Mouse (Mus musculus): ENCODE data around the gene Cirbp. TPM values are rescaled to one million over a fixed set of nuclear protein-coding genes. Genes with fewer than 3 reads are reported as not detected.

The Cirbp gene
- polyA plus RNA-seq, 2 experiments, result 10.1 to 19.8 TPM

- WGBS (ENCODE audit: insufficient replicate concordance), result 85% methylated on average over 9 of the region's 9 CpGs
- DNase-seq (ENCODE audit: low read depth in 3 of 3, low spot score in 3 of 3), result no peak
- TF ChIP-seq EP300 (IDR thresholded peaks at IDR 0.05; ENCODE audit: low read depth), result no peak
- TF ChIP-seq CTCF (IDR thresholded peaks at IDR 0.05; ENCODE audit: low read depth), result no peak
- H3K36me3 ChIP-seq (replicated peaks; ENCODE audit: control insufficient read depth, insufficient read depth, low read depth), result peaks cover 66% of the 10 kb centered on the region
- no peaks in the 10 kb centered on the region for H3K27me3 ChIP-seq (ENCODE audit: control insufficient read depth, insufficient read depth, low read length)
- no peak overlapping the region for H3K9ac ChIP-seq (replicated peaks)
- H3K9me3 ChIP-seq (ENCODE audit: control insufficient read depth, low read length), result no peaks in the 10 kb centered on the region
- no peak overlapping the region for H3K4me2 ChIP-seq (ENCODE audit: low read depth)
- H3K4me3 ChIP-seq (ENCODE audit: insufficient read depth in 1 of 2, low read depth in 2 of 2, low read length in 2 of 2), result no peak overlapping the region
- no peak for ATAC-seq (ENCODE audit: insufficient read depth)
- peaks cover 13 to 15% of the 10 kb centered on the region in 2 experiments for H3K4me1 ChIP-seq (replicated peaks; ENCODE audit: control insufficient read depth in 2 of 2, insufficient read depth in 2 of 2, low read length in 1 of 2)
- H3K27ac ChIP-seq, result no peak overlapping the region
These were observed 35.9 kb upstream of the Cirbp start for GRCm38 (mm10) chr10:80129846-80130245.

DNA sequence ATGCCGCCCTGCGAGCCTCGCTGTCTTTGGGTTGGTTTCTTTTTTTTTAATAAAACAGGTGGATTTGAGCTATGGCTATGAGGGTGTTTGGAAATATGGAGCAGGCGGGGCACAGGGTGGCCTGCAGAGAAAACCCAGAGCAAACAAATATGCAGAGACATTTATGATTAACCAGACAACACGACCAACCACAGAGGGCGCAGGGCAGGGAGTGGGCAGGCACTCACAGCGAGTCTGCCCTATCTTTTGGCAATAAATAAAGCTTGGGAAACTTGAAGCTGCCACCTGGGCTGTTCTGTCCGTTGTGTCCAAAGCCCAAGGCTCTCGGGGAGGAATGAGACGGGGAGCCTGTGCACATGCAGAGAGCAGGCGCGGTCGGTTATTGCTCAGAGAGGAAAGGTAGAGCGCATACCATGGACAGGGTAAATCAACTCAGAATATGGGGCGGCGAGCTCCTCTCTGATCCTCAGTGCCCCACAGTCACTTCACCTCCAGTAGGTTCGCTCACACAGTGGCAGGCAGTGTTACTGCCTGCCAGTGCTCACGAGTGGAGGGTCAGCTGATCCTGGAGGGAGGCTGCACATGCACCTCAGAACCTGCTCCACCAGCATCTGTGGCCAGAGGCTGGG lies 35.3 kb upstream of the Cirbp start:
- Histone ChIP-seq H3K4me1 (replicated peaks; ENCODE audit: control insufficient read depth in 2 of 2, insufficient read depth in 2 of 2, low read length in 1 of 2) (peaks cover 10 to 12% of the 10 kb centered on the region in 2 experiments), H3K9ac (replicated peaks) (no peak overlapping the region), H3K27ac (no peak overlapping the region), H3K36me3 (replicated peaks; ENCODE audit: control insufficient read depth, insufficient read depth, low read depth) (peaks cover 60% of the 10 kb centered on the region), H3K4me2 (ENCODE audit: low read depth) (no peak overlapping the region), H3K4me3 (ENCODE audit: insufficient read depth in 1 of 2, low read depth in 2 of 2, low read length in 2 of 2) (no peak overlapping the region), H3K27me3 (ENCODE audit: control insufficient read depth, insufficient read depth, low read length) (no peaks in the 10 kb centered on the region), H3K9me3 (ENCODE audit: control insufficient read depth, low read length) (no peaks in the 10 kb centered on the region)
- DNase-seq (ENCODE audit: low read depth in 3 of 3, low spot score in 3 of 3) (no peak), ATAC-seq (ENCODE audit: insufficient read depth) (no peak)
- WGBS (ENCODE audit: insufficient replicate concordance), result 80% methylated on average over 18 of the region's 18 CpGs
- no peak for TF ChIP-seq EP300 (IDR thresholded peaks at IDR 0.05; ENCODE audit: low read depth)
- no peak for TF ChIP-seq CTCF (IDR thresholded peaks at IDR 0.05; ENCODE audit: low read depth)

DNA sequence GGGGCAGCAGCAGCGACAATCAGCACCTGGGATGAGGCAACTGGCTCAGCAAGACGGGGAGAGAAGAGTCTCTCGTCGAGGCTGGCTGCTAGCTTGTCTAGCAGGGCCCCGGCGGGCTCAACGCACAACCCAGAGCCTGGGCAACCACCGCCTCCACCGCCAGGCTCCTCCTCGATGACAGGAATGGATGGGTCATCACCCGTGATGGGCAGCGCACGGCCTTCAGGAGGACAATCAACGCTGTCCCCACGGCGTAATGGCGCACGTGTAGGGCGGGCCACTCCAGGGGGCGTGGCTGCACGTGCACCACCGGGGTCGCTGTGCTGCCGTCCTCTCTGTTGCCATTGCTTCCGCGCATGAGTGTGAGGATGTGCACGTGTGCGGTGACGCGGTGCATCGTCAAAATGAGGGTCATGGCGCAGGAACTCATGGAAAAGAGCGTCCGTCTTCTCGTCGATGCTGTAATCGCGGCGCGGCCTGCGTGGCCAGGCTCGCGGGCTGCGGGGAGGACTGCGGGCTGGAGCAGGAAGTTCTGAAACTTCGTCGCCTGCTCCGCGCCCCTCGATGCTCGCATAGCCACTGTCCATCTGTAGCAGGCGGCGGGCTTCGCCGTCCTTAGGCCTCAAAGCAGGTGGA lies 34.4 kb upstream of the Cirbp start:
- H3K4me2 ChIP-seq (ENCODE audit: low read depth), result no peak overlapping the region
- ATAC-seq (ENCODE audit: insufficient read depth), result no peak
- H3K27me3 ChIP-seq (ENCODE audit: control insufficient read depth, insufficient read depth, low read length), result peaks cover 3% of the 10 kb centered on the region; the same call in 1 of the 2 replicates
- TF ChIP-seq EP300 (IDR thresholded peaks at IDR 0.05; ENCODE audit: low read depth) (no peak), CTCF (IDR thresholded peaks at IDR 0.05; ENCODE audit: low read depth) (no peak; the same call in 1 of the 2 replicates)
- no peak overlapping the region for H3K9ac ChIP-seq (replicated peaks)
- peaks cover 6% of the 10 kb centered on the region in 2 experiments; a peak in 3 of 4 replicates for H3K4me1 ChIP-seq (replicated peaks; ENCODE audit: control insufficient read depth in 2 of 2, insufficient read depth in 2 of 2, low read length in 1 of 2)
- no peak for DNase-seq (ENCODE audit: low read depth in 3 of 3, low spot score in 3 of 3)
- H3K4me3 ChIP-seq (ENCODE audit: insufficient read depth in 1 of 2, low read depth in 2 of 2, low read length in 2 of 2), result no peak overlapping the region
- no peak overlapping the region for H3K27ac ChIP-seq
- H3K9me3 ChIP-seq (ENCODE audit: control insufficient read depth, low read length), result no peaks in the 10 kb centered on the region
- WGBS (ENCODE audit: insufficient replicate concordance), result 38% methylated on average over 55 of the region's 55 CpGs
- H3K36me3 ChIP-seq (replicated peaks; ENCODE audit: control insufficient read depth, insufficient read depth, low read depth), result peaks cover 50% of the 10 kb centered on the region

- Histone ChIP-seq H3K36me3 (replicated peaks; ENCODE audit: control insufficient read depth, insufficient read depth, low read depth) (peaks cover 46% of the 10 kb centered on the region), H3K4me1 (replicated peaks; ENCODE audit: control insufficient read depth in 2 of 2, insufficient read depth in 2 of 2, low read length in 1 of 2) (peaks cover 1 to 5% of the 10 kb centered on the region in 2 experiments; a peak in 3 of 4 replicates), H3K27ac (no peak overlapping the region), H3K9me3 (ENCODE audit: control insufficient read depth, low read length) (no peaks in the 10 kb centered on the region), H3K27me3 (ENCODE audit: control insufficient read depth, insufficient read depth, low read length) (peaks cover 8% of the 10 kb centered on the region), H3K4me3 (ENCODE audit: insufficient read depth in 1 of 2, low read depth in 2 of 2, low read length in 2 of 2) (no peak overlapping the region), H3K4me2 (ENCODE audit: low read depth) (no peak overlapping the region), H3K9ac (replicated peaks) (no peak overlapping the region)
- TF ChIP-seq CTCF (IDR thresholded peaks at IDR 0.05; ENCODE audit: low read depth) (no peak), EP300 (IDR thresholded peaks at IDR 0.05; ENCODE audit: low read depth) (no peak)
- ATAC-seq (ENCODE audit: insufficient read depth), result no peak
- DNase-seq (ENCODE audit: low read depth in 3 of 3, low spot score in 3 of 3), result no peak
- 69% methylated on average over 27 of the region's 27 CpGs for WGBS (ENCODE audit: insufficient replicate concordance)
These were observed 33.8 kb upstream of the Cirbp start for GRCm38 (mm10) chr10:80131952-80132350.

GRCm38 (mm10) chr10:80133226-80133849 lies 32.4 kb upstream of the Cirbp start:
- DNase-seq (ENCODE audit: low read depth in 3 of 3, low spot score in 3 of 3) (no peak), ATAC-seq (ENCODE audit: insufficient read depth) (no peak)
- H3K36me3 ChIP-seq (replicated peaks; ENCODE audit: control insufficient read depth, insufficient read depth, low read depth), result peaks cover 32% of the 10 kb centered on the region
- H3K4me3 ChIP-seq (ENCODE audit: insufficient read depth in 1 of 2, low read depth in 2 of 2, low read length in 2 of 2), result no peak overlapping the region
- 69% methylated on average over 8 of the region's 8 CpGs for WGBS (ENCODE audit: insufficient replicate concordance)
- H3K9ac ChIP-seq (replicated peaks), result no peak overlapping the region
- peaks cover 22% of the 10 kb centered on the region for H3K27me3 ChIP-seq (ENCODE audit: control insufficient read depth, insufficient read depth, low read length)
- H3K4me2 ChIP-seq (ENCODE audit: low read depth), result no peak overlapping the region
- H3K4me1 ChIP-seq (replicated peaks; ENCODE audit: control insufficient read depth in 2 of 2, insufficient read depth in 2 of 2, low read length in 1 of 2), result peaks cover 0 to 9% of the 10 kb centered on the region in 2 experiments; a peak in 2 of 4 replicates
- no peak overlapping the region for H3K27ac ChIP-seq
- H3K9me3 ChIP-seq (ENCODE audit: control insufficient read depth, low read length), result no peaks in the 10 kb centered on the region
- TF ChIP-seq CTCF (IDR thresholded peaks at IDR 0.05; ENCODE audit: low read depth) (peak; percentile 52), EP300 (IDR thresholded peaks at IDR 0.05; ENCODE audit: low read depth) (no peak)

Measured in liver, embryonic 14.5 days (tissue).